Mouse (Mus musculus) liver, embryonic 14.5 days (tissue): Measurements from ENCODE around the gene Gm27021.

Experiments
- CTCF ChIP-seq: IDR thresholded peaks from 2 replicates; pipeline ENCODE4 v1.5.1; 2016; ENCODE audit warnings: antibody characterized with exemption, low read depth, control low read depth
- EP300 ChIP-seq: IDR thresholded peaks from 2 replicates; pipeline ENCODE4 v1.6.1; 2016; ENCODE audit warnings: antibody characterized with exemption, low read depth

GRCm38 (mm10) chr8:120559654-120560053, 108.2 kb downstream of the Gm27021 start:
- no peak for TF ChIP-seq CTCF
- TF ChIP-seq EP300, result no peak
